Mouse (Mus musculus) intestine, embryonic 15.5 days (tissue): ENCODE measurements around the gene Nebl. TPM values are rescaled to one million over a fixed set of nuclear protein-coding genes. Genes with fewer than 3 reads are reported as not detected.
"Not testable (repeated sequence)": the region's sequence is repeated elsewhere in the genome, so short reads cannot be mapped to it uniquely, and the experiment has no call there.

Experiments used
- ATAC-seq: fragments of 200-750 bp; cut with Nextera tagmentation; 2 replicates; pipeline ENCODE4 v1.8.0; 2017; ENCODE audit warnings: moderate TSS enrichment, moderate library complexity
- H3K27ac ChIP-seq: fragments of 300-500 bp; sonication (generic); 2 replicates; pipeline ENCODE4 v1.5.1; 2015; ENCODE audit warnings: mild to moderate bottlenecking, inconsistent platforms
- H3K27me3 ChIP-seq: fragments of 300-500 bp; sonication (generic); replicated peaks from 2 replicates; pipeline ENCODE4 v1.6.1; 2015; ENCODE audit warnings: inconsistent platforms
- H3K36me3 ChIP-seq: fragments of 300-500 bp; sonication (generic); 2 replicates; pipeline ENCODE4 v1.6.1; 2015; ENCODE audit warnings: inconsistent platforms
- H3K4me1 ChIP-seq: fragments of 300-500 bp; sonication (generic); replicated peaks from 2 replicates; pipeline ENCODE4 v1.6.1; 2015; ENCODE audit warnings: inconsistent platforms
- H3K4me2 ChIP-seq: fragments of 300-500 bp; sonication (generic); replicated peaks from 2 replicates; pipeline ENCODE4 v1.6.1; 2015; ENCODE audit warnings: mild to moderate bottlenecking, inconsistent platforms
- H3K4me3 ChIP-seq: fragments of 300-500 bp; sonication (generic); replicated peaks from 2 replicates; pipeline ENCODE4 v1.5.1; 2015; ENCODE audit warnings: inconsistent platforms
- H3K9ac ChIP-seq: fragments of 300-500 bp; sonication (generic); 2 replicates; pipeline ENCODE4 v1.6.1; 2015; ENCODE audit warnings: inconsistent platforms
- H3K9me3 ChIP-seq: fragments of 300-500 bp; sonication (generic); 2 replicates; pipeline ENCODE4 v1.6.1; 2016; ENCODE audit warnings: inconsistent platforms
- WGBS: fragments of 180-500 bp; shearing (Covaris S2); methylation state at CpG from one replicate; pipeline ENCODE4 v1.1.7; 2015; 5-methylcytosine and 5-hydroxymethylcytosine counted together
- polyA plus RNA-seq: library from polyadenylated mRNA; unstranded; fragments of >200 nt; fragmentation: Nextera tagmentation; extraction: Ambion mirVana; gene quantifications from 2 replicates; pipeline ENCODE4 v1.2.1, GENCODE M21; 2015

Gene Nebl
- polyA plus RNA-seq, 1 experiment from 2014 or later, result 0.43 TPM

GRCm38 (mm10) chr2:17344643-17345042, 386.6 kb downstream of the Nebl start:
- H3K4me3 ChIP-seq, result no peak overlapping the region
- no peak for ATAC-seq
- whole genome bisulfite sequencing, result 67% methylated on average over 1 of the region's 1 CpGs
- H3K27ac ChIP-seq, result no peak overlapping the region
- no peaks in the 10 kb centered on the region for H3K36me3 ChIP-seq
- no peaks in the 10 kb centered on the region for H3K9me3 ChIP-seq
- no peaks in the 10 kb centered on the region for H3K4me1 ChIP-seq
- H3K4me2 ChIP-seq, result no peak overlapping the region
- H3K27me3 ChIP-seq, result no peaks in the 10 kb centered on the region
- no peak overlapping the region for H3K9ac ChIP-seq

GRCm38 (mm10) chr2:17335451-17335850, 395.8 kb downstream of the Nebl start:
- no peaks in the 10 kb centered on the region for H3K36me3 ChIP-seq
- no peak overlapping the region for H3K4me3 ChIP-seq
- H3K9ac ChIP-seq, result no peak overlapping the region
- no peak overlapping the region for H3K4me2 ChIP-seq
- no peaks in the 10 kb centered on the region for H3K27me3 ChIP-seq
- H3K9me3 ChIP-seq, result no peaks in the 10 kb centered on the region
- WGBS, result 91% methylated on average over 5 of the region's 5 CpGs
- H3K27ac ChIP-seq, result no peak overlapping the region
- no peak for ATAC-seq
- H3K4me1 ChIP-seq, result no peaks in the 10 kb centered on the region

- no peak for ATAC-seq
- WGBS, result 95% methylated on average over 1 of the region's 1 CpGs
- Histone ChIP-seq H3K9ac (no peak overlapping the region), H3K36me3 (no peaks in the 10 kb centered on the region), H3K27me3 (no peaks in the 10 kb centered on the region), H3K4me2 (no peak overlapping the region), H3K9me3 (no peaks in the 10 kb centered on the region), H3K27ac (no peak overlapping the region), H3K4me1 (no peaks in the 10 kb centered on the region), H3K4me3 (no peak overlapping the region)
Observed at GRCm38 (mm10) chr2:17326590-17326989, 404.7 kb downstream of the Nebl start.

- no peak overlapping the region for H3K4me3 ChIP-seq
- no peak for ATAC-seq
- no peaks in the 10 kb centered on the region for H3K36me3 ChIP-seq
- no peaks in the 10 kb centered on the region for H3K9me3 ChIP-seq
- H3K9ac ChIP-seq, result no peak overlapping the region
- 75% methylated on average over 5 of the region's 5 CpGs for WGBS
- H3K27me3 ChIP-seq, result no peaks in the 10 kb centered on the region
- no peak overlapping the region for H3K27ac ChIP-seq
- no peak overlapping the region for H3K4me2 ChIP-seq
- H3K4me1 ChIP-seq, result no peaks in the 10 kb centered on the region
Observed at GRCm38 (mm10) chr2:17316850-17317249, 414.4 kb downstream of the Nebl start.

- Histone ChIP-seq H3K27me3 (no peaks in the 10 kb centered on the region), H3K4me2 (no peak overlapping the region), H3K9me3 (no peaks in the 10 kb centered on the region), H3K27ac (no peak overlapping the region), H3K9ac (no peak overlapping the region), H3K4me3 (no peak overlapping the region), H3K36me3 (no peaks in the 10 kb centered on the region), H3K4me1 (no peaks in the 10 kb centered on the region)
- ATAC-seq, result no peak
Observed at GRCm38 (mm10) chr2:17301379-17301778, 429.9 kb downstream of the Nebl start.

GRCm38 (mm10) chr2:17297496-17297895, 433.8 kb downstream of the Nebl start:
- Histone ChIP-seq H3K27me3 (no peaks in the 10 kb centered on the region), H3K9ac (no peak overlapping the region), H3K36me3 (no peaks in the 10 kb centered on the region), H3K9me3 (no peaks in the 10 kb centered on the region), H3K4me1 (no peaks in the 10 kb centered on the region), H3K4me3 (no peak overlapping the region), H3K4me2 (no peak overlapping the region), H3K27ac (no peak overlapping the region)
- 80% methylated on average over 1 of the region's 1 CpGs for WGBS
- ATAC-seq, result no peak

- not testable (repeated sequence) for ATAC-seq, H3K9me3 ChIP-seq, H3K4me2 ChIP-seq, H3K4me3 ChIP-seq, H3K36me3 ChIP-seq, H3K4me1 ChIP-seq, H3K27me3 ChIP-seq, H3K9ac ChIP-seq, H3K27ac ChIP-seq
- WGBS, result 92% methylated on average over 5 of the region's 5 CpGs
Observed at GRCm38 (mm10) chr2:17295257-17295656, 436.0 kb downstream of the Nebl start.
